Mouse (Mus musculus): Measurements from ENCODE around the gene Znhit6. TPM values are rescaled to one million over a fixed set of nuclear protein-coding genes. Genes with fewer than 3 reads are reported as not detected.

Znhit6 gene
- total RNA-seq, 2 experiments from 2014 or later: 16.4 to 17.7 TPM

GRCm38 (mm10) chr3:145601345-145601744 is 25.3 kb downstream of the Znhit6 start:
- DNase-seq (ENCODE audit: low spot score in 2 of 2): no peak
- intact Hi-C loops (cut with DNase I): no loop called here

- no peak for DNase-seq (ENCODE audit: low spot score in 2 of 2)
- intact Hi-C loops (cut with DNase I): no loop called here
Observed at GRCm38 (mm10) chr3:145602410-145603206, 26.6 kb downstream of the Znhit6 start.

GRCm38 (mm10) chr3:145605437-145606123 is 29.6 kb downstream of the Znhit6 start:
- intact Hi-C loops (cut with DNase I): no loop called here

GRCm38 (mm10) chr3:145608320-145608719 is 32.3 kb downstream of the Znhit6 start:
- intact Hi-C loops (cut with DNase I): no loop called here
- no peak for DNase-seq (ENCODE audit: low spot score in 2 of 2)

More at GRCm38 (mm10) chr3:145605437-145606123, 29.6 kb downstream of the Znhit6 start:
- no peak for DNase-seq (ENCODE audit: low spot score in 2 of 2)

- no peak for DNase-seq (ENCODE audit: low spot score in 2 of 2)
Observed at GRCm38 (mm10) chr3:145612662-145613061, 36.7 kb downstream of the Znhit6 start.

GRCm38 (mm10) chr3:145613234-145613633 is 37.2 kb downstream of the Znhit6 start:
- intact Hi-C loops (cut with DNase I): no loop called here
- no peak for DNase-seq (ENCODE audit: low spot score in 2 of 2)

More at GRCm38 (mm10) chr3:145612662-145613061, 36.7 kb downstream of the Znhit6 start:
- intact Hi-C loops (cut with DNase I): no loop called here

- intact Hi-C loops (cut with DNase I): no loop called here
- peak in 1 of 2 experiments; percentile 17 for DNase-seq (ENCODE audit: low spot score in 2 of 2)
Observed at GRCm38 (mm10) chr3:145614362-145615115, 38.5 kb downstream of the Znhit6 start.

GRCm38 (mm10) chr3:145618299-145618698 is 42.3 kb downstream of the Znhit6 start:
- intact Hi-C loops (cut with DNase I): no loop called here
- DNase-seq (ENCODE audit: low spot score in 2 of 2): no peak

GRCm38 (mm10) chr3:145619621-145620365 is 43.8 kb downstream of the Znhit6 start:
- DNase-seq (ENCODE audit: low spot score in 2 of 2): no peak
- intact Hi-C loops (cut with DNase I): no loop called here

- DNase-seq (ENCODE audit: low spot score in 2 of 2): no peak
- intact Hi-C loops (cut with DNase I): no loop called here
Observed at GRCm38 (mm10) chr3:145621209-145621608, 45.2 kb downstream of the Znhit6 start.

- DNase-seq (ENCODE audit: low spot score in 2 of 2): peak in 1 of 2 experiments; percentile 37
- intact Hi-C loops (cut with DNase I): no loop called here
Observed at GRCm38 (mm10) chr3:145623047-145623446, 47.0 kb downstream of the Znhit6 start.

- intact Hi-C loops (cut with DNase I): no loop called here
- no peak for DNase-seq (ENCODE audit: low spot score in 2 of 2)
Observed at GRCm38 (mm10) chr3:145624786-145625185, 48.8 kb downstream of the Znhit6 start.

GRCm38 (mm10) chr3:145625546-145625945 is 49.5 kb downstream of the Znhit6 start:
- intact Hi-C loops (cut with DNase I): no loop called here
- DNase-seq (ENCODE audit: low spot score in 2 of 2): no peak

GRCm38 (mm10) chr3:145626063-145626462 is 50.1 kb downstream of the Znhit6 start:
- no peak for DNase-seq (ENCODE audit: low spot score in 2 of 2)
- intact Hi-C loops (cut with DNase I): no loop called here

- intact Hi-C loops (cut with DNase I): no loop called here
- peak in 1 of 2 experiments; percentile 30 for DNase-seq (ENCODE audit: low spot score in 2 of 2)
Observed at GRCm38 (mm10) chr3:145627830-145628229, 51.8 kb downstream of the Znhit6 start.

- intact Hi-C loops (cut with DNase I): no loop called here
- no peak for DNase-seq (ENCODE audit: low spot score in 2 of 2)
Observed at GRCm38 (mm10) chr3:145628643-145629042, 52.6 kb downstream of the Znhit6 start.

- intact Hi-C loops (cut with DNase I): no loop called here
- no peak for DNase-seq (ENCODE audit: low spot score in 2 of 2)
Observed at GRCm38 (mm10) chr3:145632888-145633287, 56.9 kb downstream of the Znhit6 start.

GRCm38 (mm10) chr3:145634002-145634710 is 58.2 kb downstream of the Znhit6 start:
- intact Hi-C loops (cut with DNase I): no loop called here
- DNase-seq (ENCODE audit: low spot score in 2 of 2): no peak

GRCm38 (mm10) chr3:145640170-145640569 is 64.2 kb downstream of the Znhit6 start:
- intact Hi-C loops (cut with DNase I): no loop called here
- DNase-seq (ENCODE audit: low spot score in 2 of 2): no peak
